Mouse (Mus musculus): ENCODE results near the gene Gm42791. TPM values are rescaled to one million over a fixed set of nuclear protein-coding genes. Genes with fewer than 3 reads are reported as not detected.

Gm42791 gene
- polyA plus RNA-seq, 1 experiment from 2014 or later = not detected

GRCm38 (mm10) chr5:148972167-148972566 is 22.8 kb downstream of the Gm42791 start:
- no peaks in the 10 kb centered on the region for H3K27me3 ChIP-seq (ENCODE audit: control insufficient read depth, insufficient read depth, low read length)
- H3K4me1 ChIP-seq (ENCODE audit: control insufficient read depth, insufficient read depth, low read length) = no peaks in the 10 kb centered on the region; the same call in 1 of the 2 replicates
- no peaks in the 10 kb centered on the region for H3K36me3 ChIP-seq (replicated peaks; ENCODE audit: control insufficient read depth, insufficient read depth, low read depth, low read length)
- DNase-seq (ENCODE audit: low spot score) (no peak), ATAC-seq (replicated peaks; ENCODE audit: insufficient number of reproducible peaks, low FRiP score, low TSS enrichment, low read depth) (no peak)
- 86% methylated on average over 8 of the region's 8 CpGs for WGBS
- H3K4me2 ChIP-seq (ENCODE audit: low read depth, low read length) = no peak overlapping the region
- H3K4me3 ChIP-seq (ENCODE audit: low read depth, low read length) = no peak overlapping the region
- H3K9ac ChIP-seq (replicated peaks; ENCODE audit: low read length) = no peak overlapping the region
- no peaks in the 10 kb centered on the region for H3K9me3 ChIP-seq (replicated peaks; ENCODE audit: control insufficient read depth, low read length)
- H3K27ac ChIP-seq (replicated peaks; ENCODE audit: low read depth, low read length) = no peak overlapping the region

GRCm38 (mm10) chr5:148969648-148970047 is 25.3 kb downstream of the Gm42791 start:
- no peaks in the 10 kb centered on the region for H3K27me3 ChIP-seq (ENCODE audit: control insufficient read depth, insufficient read depth, low read length)
- no peak overlapping the region for H3K4me2 ChIP-seq (ENCODE audit: low read depth, low read length)
- H3K9me3 ChIP-seq (replicated peaks; ENCODE audit: control insufficient read depth, low read length) = no peaks in the 10 kb centered on the region
- no peak for ATAC-seq (replicated peaks; ENCODE audit: insufficient number of reproducible peaks, low FRiP score, low TSS enrichment, low read depth)
- H3K4me1 ChIP-seq (ENCODE audit: control insufficient read depth, insufficient read depth, low read length) = no peaks in the 10 kb centered on the region; the same call in 1 of the 2 replicates
- H3K36me3 ChIP-seq (replicated peaks; ENCODE audit: control insufficient read depth, insufficient read depth, low read depth, low read length) = no peaks in the 10 kb centered on the region
- H3K27ac ChIP-seq (replicated peaks; ENCODE audit: low read depth, low read length) = no peak overlapping the region
- no peak for DNase-seq (ENCODE audit: low spot score)
- WGBS = 52% methylated on average over 9 of the region's 9 CpGs
- H3K4me3 ChIP-seq (ENCODE audit: low read depth, low read length) = no peak overlapping the region
- H3K9ac ChIP-seq (replicated peaks; ENCODE audit: low read length) = no peak overlapping the region

- H3K9ac ChIP-seq (replicated peaks; ENCODE audit: low read length) = no peak overlapping the region
- H3K27me3 ChIP-seq (ENCODE audit: control insufficient read depth, insufficient read depth, low read length) = no peaks in the 10 kb centered on the region
- 74% methylated on average over 7 of the region's 7 CpGs for WGBS
- no peak overlapping the region for H3K4me2 ChIP-seq (ENCODE audit: low read depth, low read length)
- no peaks in the 10 kb centered on the region for H3K36me3 ChIP-seq (replicated peaks; ENCODE audit: control insufficient read depth, insufficient read depth, low read depth, low read length)
- no peaks in the 10 kb centered on the region; the same call in 1 of the 2 replicates for H3K4me1 ChIP-seq (ENCODE audit: control insufficient read depth, insufficient read depth, low read length)
- DNase-seq (ENCODE audit: low spot score) = no peak
- H3K27ac ChIP-seq (replicated peaks; ENCODE audit: low read depth, low read length) = no peak overlapping the region
- H3K9me3 ChIP-seq (replicated peaks; ENCODE audit: control insufficient read depth, low read length) = no peaks in the 10 kb centered on the region
- H3K4me3 ChIP-seq (ENCODE audit: low read depth, low read length) = no peak overlapping the region
- ATAC-seq (replicated peaks; ENCODE audit: insufficient number of reproducible peaks, low FRiP score, low TSS enrichment, low read depth) = no peak
These were observed 25.9 kb downstream of the Gm42791 start for GRCm38 (mm10) chr5:148968958-148969576.

DNA sequence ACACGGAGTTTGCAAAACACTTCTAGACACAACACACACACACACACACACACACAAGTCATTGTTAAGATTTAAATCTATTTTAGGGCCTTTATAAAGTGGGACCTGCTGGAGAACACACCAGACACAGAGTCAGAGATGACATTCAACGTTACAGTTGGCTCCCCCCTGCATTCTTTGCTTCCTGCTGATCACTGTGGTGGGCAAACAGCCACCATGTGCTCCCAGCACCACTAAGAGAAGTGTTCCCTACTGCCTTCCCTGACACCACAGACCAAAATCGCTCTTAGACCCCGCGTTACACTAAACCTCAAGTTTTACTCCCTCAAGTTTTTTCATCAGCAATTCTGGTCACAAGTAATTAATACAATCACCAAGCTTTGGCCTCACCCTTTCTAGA is 26.8 kb downstream of the Gm42791 start:
- ATAC-seq (replicated peaks; ENCODE audit: insufficient number of reproducible peaks, low FRiP score, low TSS enrichment, low read depth) (no peak), DNase-seq (ENCODE audit: low spot score) (no peak)
- Histone ChIP-seq H3K9me3 (replicated peaks; ENCODE audit: control insufficient read depth, low read length) (no peaks in the 10 kb centered on the region), H3K4me1 (ENCODE audit: control insufficient read depth, insufficient read depth, low read length) (no peaks in the 10 kb centered on the region; the same call in 1 of the 2 replicates), H3K27me3 (ENCODE audit: control insufficient read depth, insufficient read depth, low read length) (no peaks in the 10 kb centered on the region), H3K4me2 (ENCODE audit: low read depth, low read length) (no peak overlapping the region), H3K27ac (replicated peaks; ENCODE audit: low read depth, low read length) (no peak overlapping the region), H3K36me3 (replicated peaks; ENCODE audit: control insufficient read depth, insufficient read depth, low read depth, low read length) (no peaks in the 10 kb centered on the region), H3K4me3 (ENCODE audit: low read depth, low read length) (no peak overlapping the region), H3K9ac (replicated peaks; ENCODE audit: low read length) (no peak overlapping the region)
- WGBS = 78% methylated on average over 5 of the region's 5 CpGs

DNA sequence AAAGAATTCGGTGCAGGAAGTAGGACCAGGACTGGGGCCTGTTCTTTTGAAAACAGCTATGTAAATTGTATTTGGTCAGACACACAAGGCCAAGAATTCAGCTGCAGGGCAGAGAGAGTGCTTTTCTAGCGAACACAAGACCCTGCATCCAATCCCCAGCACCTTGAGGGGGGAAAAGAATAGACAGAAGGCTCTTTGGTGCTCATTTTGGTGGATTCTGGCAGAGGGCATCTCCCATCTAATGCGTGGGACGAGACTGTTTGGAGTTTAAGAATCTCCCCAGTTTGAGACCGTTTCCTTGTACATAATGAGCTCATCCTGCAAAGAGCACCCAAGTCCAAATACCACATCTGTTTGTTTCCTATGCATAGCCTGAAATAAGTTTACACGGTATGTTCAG is 28.6 kb downstream of the Gm42791 start:
- Histone ChIP-seq H3K27ac (replicated peaks; ENCODE audit: low read depth, low read length) (peak overlapping the region; percentile 76), H3K4me3 (ENCODE audit: low read depth, low read length) (no peak overlapping the region), H3K4me2 (ENCODE audit: low read depth, low read length) (no peak overlapping the region), H3K4me1 (ENCODE audit: control insufficient read depth, insufficient read depth, low read length) (no peaks in the 10 kb centered on the region; the same call in 1 of the 2 replicates), H3K36me3 (replicated peaks; ENCODE audit: control insufficient read depth, insufficient read depth, low read depth, low read length) (no peaks in the 10 kb centered on the region), H3K9ac (replicated peaks; ENCODE audit: low read length) (no peak overlapping the region), H3K9me3 (replicated peaks; ENCODE audit: control insufficient read depth, low read length) (no peaks in the 10 kb centered on the region), H3K27me3 (ENCODE audit: control insufficient read depth, insufficient read depth, low read length) (no peaks in the 10 kb centered on the region)
- ATAC-seq (replicated peaks; ENCODE audit: insufficient number of reproducible peaks, low FRiP score, low TSS enrichment, low read depth) (no peak), DNase-seq (ENCODE audit: low spot score) (no peak)
- 56% methylated on average over 6 of the region's 6 CpGs for WGBS

DNA sequence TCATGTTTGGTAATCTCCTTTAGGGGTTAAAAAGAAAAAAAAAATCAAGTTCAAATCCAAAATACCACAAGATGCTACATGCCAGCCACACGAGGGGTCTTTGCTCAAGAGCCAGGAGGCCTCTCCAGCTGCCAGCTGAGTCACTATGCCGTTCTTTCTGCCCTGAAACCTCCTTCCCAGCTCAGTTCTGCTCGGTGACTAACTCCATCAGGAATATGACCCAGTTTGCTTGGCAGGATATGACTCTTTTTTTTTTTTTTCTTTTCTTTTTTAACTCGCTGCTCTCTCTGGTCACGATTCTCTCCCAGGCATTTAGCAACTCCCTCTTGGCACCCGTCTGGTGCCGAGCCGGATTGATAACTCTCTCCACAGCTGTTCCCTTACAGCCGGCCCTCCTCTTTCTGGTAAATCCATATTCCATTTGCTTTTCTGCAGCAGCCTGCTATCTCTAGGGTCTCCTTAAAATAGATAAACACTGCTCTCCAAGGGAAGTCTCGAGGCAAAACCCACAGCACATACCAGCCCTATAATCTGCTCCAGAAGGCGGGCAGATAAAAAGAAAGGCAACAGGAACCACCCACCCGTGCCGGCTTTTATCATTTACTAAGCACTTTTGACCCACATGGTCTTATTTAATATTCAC is 29.1 kb downstream of the Gm42791 start:
- peak overlapping the region; percentile 76 for H3K27ac ChIP-seq (replicated peaks; ENCODE audit: low read depth, low read length)
- no peaks in the 10 kb centered on the region for H3K27me3 ChIP-seq (ENCODE audit: control insufficient read depth, insufficient read depth, low read length)
- DNase-seq (ENCODE audit: low spot score) = peak; percentile 43
- no peak overlapping the region for H3K4me3 ChIP-seq (ENCODE audit: low read depth, low read length)
- H3K4me2 ChIP-seq (ENCODE audit: low read depth, low read length) = no peak overlapping the region; the same call in 1 of the 2 replicates
- H3K9me3 ChIP-seq (replicated peaks; ENCODE audit: control insufficient read depth, low read length) = no peaks in the 10 kb centered on the region
- no peak for ATAC-seq (replicated peaks; ENCODE audit: insufficient number of reproducible peaks, low FRiP score, low TSS enrichment, low read depth)
- H3K36me3 ChIP-seq (replicated peaks; ENCODE audit: control insufficient read depth, insufficient read depth, low read depth, low read length) = no peaks in the 10 kb centered on the region
- WGBS = 32% methylated on average over 13 of the region's 13 CpGs
- no peaks in the 10 kb centered on the region; the same call in 1 of the 2 replicates for H3K4me1 ChIP-seq (ENCODE audit: control insufficient read depth, insufficient read depth, low read length)
- H3K9ac ChIP-seq (replicated peaks; ENCODE audit: low read length) = peak overlapping the region; percentile 25; the same call in 1 of the 2 replicates

GRCm38 (mm10) chr5:148965089-148965591 is 29.8 kb downstream of the Gm42791 start:
- Histone ChIP-seq H3K9ac (replicated peaks; ENCODE audit: low read length) (no peak overlapping the region), H3K9me3 (replicated peaks; ENCODE audit: control insufficient read depth, low read length) (no peaks in the 10 kb centered on the region), H3K36me3 (replicated peaks; ENCODE audit: control insufficient read depth, insufficient read depth, low read depth, low read length) (no peaks in the 10 kb centered on the region), H3K27me3 (ENCODE audit: control insufficient read depth, insufficient read depth, low read length) (no peaks in the 10 kb centered on the region), H3K27ac (replicated peaks; ENCODE audit: low read depth, low read length) (no peak overlapping the region), H3K4me1 (ENCODE audit: control insufficient read depth, insufficient read depth, low read length) (no peaks in the 10 kb centered on the region; the same call in 1 of the 2 replicates), H3K4me2 (ENCODE audit: low read depth, low read length) (no peak overlapping the region), H3K4me3 (ENCODE audit: low read depth, low read length) (no peak overlapping the region)
- 61% methylated on average over 15 of the region's 15 CpGs for WGBS
- ATAC-seq (replicated peaks; ENCODE audit: insufficient number of reproducible peaks, low FRiP score, low TSS enrichment, low read depth) = no peak
- no peak for DNase-seq (ENCODE audit: low spot score)

GRCm38 (mm10) chr5:148964251-148964650 is 30.7 kb downstream of the Gm42791 start:
- ATAC-seq (replicated peaks; ENCODE audit: insufficient number of reproducible peaks, low FRiP score, low TSS enrichment, low read depth) = no peak
- H3K4me1 ChIP-seq (ENCODE audit: control insufficient read depth, insufficient read depth, low read length) = peaks cover 5% of the 10 kb centered on the region
- 88% methylated on average over 1 of the region's 1 CpGs for WGBS

More at GRCm38 (mm10) chr5:148964251-148964650, 30.7 kb downstream of the Gm42791 start:
- H3K27me3 ChIP-seq (ENCODE audit: control insufficient read depth, insufficient read depth, low read length) = no peaks in the 10 kb centered on the region
- H3K4me3 ChIP-seq (ENCODE audit: low read depth, low read length) = no peak overlapping the region
- no peaks in the 10 kb centered on the region for H3K9me3 ChIP-seq (replicated peaks; ENCODE audit: control insufficient read depth, low read length)
- no peaks in the 10 kb centered on the region for H3K36me3 ChIP-seq (replicated peaks; ENCODE audit: control insufficient read depth, insufficient read depth, low read depth, low read length)
- no peak for DNase-seq (ENCODE audit: low spot score)
- no peak overlapping the region for H3K9ac ChIP-seq (replicated peaks; ENCODE audit: low read length)
- no peak overlapping the region for H3K27ac ChIP-seq (replicated peaks; ENCODE audit: low read depth, low read length)
- no peak overlapping the region for H3K4me2 ChIP-seq (ENCODE audit: low read depth, low read length)

All from embryonic facial prominence, embryonic 11.5 days (tissue).